Mouse (Mus musculus) embryonic facial prominence, embryonic 11.5 days (tissue): ENCODE results near the gene Pcid2. TPM values are rescaled to one million over a fixed set of nuclear protein-coding genes. Genes with fewer than 3 reads are reported as not detected.
"Not testable (repeated sequence)": the region's sequence is repeated elsewhere in the genome, so short reads cannot be mapped to it uniquely, and the experiment has no call there.

Experiments used
- ATAC-seq: fragments of 200-750 bp; cut with Nextera tagmentation; replicated peaks from 2 replicates; pipeline ENCODE4 v1.8.0; 2017; ENCODE audit warnings: low read depth; ENCODE audit not compliant: insufficient number of reproducible peaks, low FRiP score, low TSS enrichment
- DNase-seq: peaks from one replicate; pipeline ENCODE4 v3.0.0-alpha.2; 2015; ENCODE audit warnings: low spot score
- H3K27ac ChIP-seq: fragments of 300-500 bp; sonication (generic); replicated peaks from 2 replicates; pipeline ENCODE4 v1.5.1; 2014; ENCODE audit warnings: mild to moderate bottlenecking, low read depth, low read length, control low read depth
- H3K27me3 ChIP-seq: fragments of 300-500 bp; sonication (generic); 2 replicates; pipeline ENCODE4 v1.6.1; 2014; ENCODE audit warnings: mild to moderate bottlenecking, low read length, moderate library complexity, mixed read lengths; ENCODE audit not compliant: control insufficient read depth, insufficient read depth
- H3K36me3 ChIP-seq: fragments of 300-500 bp; sonication (generic); replicated peaks from 2 replicates; pipeline ENCODE4 v1.6.1; 2014; ENCODE audit warnings: low read depth, mild to moderate bottlenecking, low read length, moderate library complexity, mixed read lengths; ENCODE audit not compliant: control insufficient read depth, insufficient read depth
- H3K4me1 ChIP-seq: fragments of 300-500 bp; sonication (generic); 2 replicates; pipeline ENCODE4 v1.6.1; 2014; ENCODE audit warnings: low read length, mixed read lengths; ENCODE audit not compliant: control insufficient read depth, insufficient read depth
- H3K4me2 ChIP-seq: fragments of 300-500 bp; sonication (generic); 2 replicates; pipeline ENCODE4 v1.6.1; 2014; ENCODE audit warnings: low read depth, mild to moderate bottlenecking, control low read depth, low read length, moderate library complexity
- H3K4me3 ChIP-seq: fragments of 300-500 bp; sonication (generic); 2 replicates; pipeline ENCODE4 v1.5.1; 2014; ENCODE audit warnings: low read depth, low read length, control low read depth
- H3K9ac ChIP-seq: fragments of 300-500 bp; sonication (generic); replicated peaks from 2 replicates; pipeline ENCODE4 v1.6.1; 2014; ENCODE audit warnings: mild to moderate bottlenecking, control low read depth, low read length
- H3K9me3 ChIP-seq: fragments of 300-500 bp; sonication (generic); replicated peaks from 2 replicates; pipeline ENCODE4 v1.6.1; 2016; ENCODE audit warnings: mild to moderate bottlenecking, low read length, inconsistent platforms, mixed read lengths; ENCODE audit not compliant: control insufficient read depth
- WGBS: fragments of 180-500 bp; shearing (Covaris S2); extraction: QIAGEN DNeasy Blood & Tissue Kit; methylation state at CpG from one replicate; pipeline ENCODE4 v1.1.7; 2014; 5-methylcytosine and 5-hydroxymethylcytosine counted together
- polyA plus RNA-seq: library from polyadenylated mRNA; unstranded; fragments of >200 nt; fragmentation: Nextera tagmentation; extraction: Ambion mirVana; gene quantifications from 2 replicates; pipeline ENCODE4 v1.2.1, GENCODE M21; 2014

The Pcid2 gene
- polyA plus RNA-seq, 1 experiment from 2014 or later: 50.1 TPM

DNA sequence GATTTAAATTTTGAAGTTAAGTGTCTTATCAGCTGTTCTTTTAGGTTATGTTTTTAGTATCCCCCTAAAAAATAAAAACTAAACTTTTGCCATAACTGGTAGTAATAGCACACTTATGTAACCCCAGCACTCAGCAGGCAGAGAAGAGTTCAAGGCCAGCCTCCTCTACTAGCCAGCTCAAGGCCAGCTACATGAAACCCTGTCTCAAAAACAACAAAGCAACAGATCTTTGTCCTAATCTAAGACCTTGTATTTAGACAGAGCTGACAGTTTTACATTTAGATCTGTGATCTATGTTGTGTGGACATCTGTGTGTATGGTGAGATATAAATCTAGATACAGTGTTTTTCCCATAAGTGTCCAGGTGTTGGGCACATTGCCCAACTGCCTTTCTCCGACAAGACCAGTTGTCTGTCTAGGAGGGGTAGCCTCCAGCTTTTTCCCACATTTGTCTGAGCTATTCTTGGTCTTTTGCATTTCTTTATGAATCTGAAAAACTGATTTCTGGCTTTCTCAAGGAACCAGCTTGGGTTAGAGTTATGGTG, 4.2 kb upstream of the Pcid2 start:
- H3K27me3 ChIP-seq: no peaks in the 10 kb centered on the region
- ATAC-seq (no peak), DNase-seq (no peak)
- WGBS: 88% methylated on average over 1 of the region's 1 CpGs
- H3K36me3 ChIP-seq: no peaks in the 10 kb centered on the region
- H3K9ac ChIP-seq: no peak overlapping the region
- no peak overlapping the region for H3K4me3 ChIP-seq
- no peak overlapping the region for H3K4me2 ChIP-seq
- no peak overlapping the region for H3K27ac ChIP-seq
- H3K9me3 ChIP-seq: no peaks in the 10 kb centered on the region
- no peaks in the 10 kb centered on the region for H3K4me1 ChIP-seq

DNA sequence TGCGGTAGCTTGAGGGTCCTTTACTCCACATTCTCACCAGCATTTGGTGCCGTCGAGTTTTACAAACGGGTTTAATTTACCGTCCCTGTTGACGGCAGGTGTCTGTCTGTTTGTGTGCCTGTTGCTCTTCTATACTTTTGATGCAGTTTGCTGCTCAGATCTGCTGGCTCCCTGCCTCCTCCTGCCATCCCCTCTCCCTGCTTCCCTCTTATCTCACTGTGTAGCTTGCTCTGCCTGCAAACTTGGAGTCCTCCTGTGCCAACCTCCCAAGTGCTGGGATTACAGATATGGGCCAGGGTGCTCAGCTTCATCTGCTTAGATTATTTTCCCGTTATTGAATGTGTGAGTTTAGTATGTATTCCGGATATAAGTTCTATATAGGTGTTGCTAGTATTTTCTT, 3.7 kb upstream of the Pcid2 start:
- ATAC-seq (no peak), DNase-seq (no peak)
- H3K9me3 ChIP-seq: no peaks in the 10 kb centered on the region
- H3K9ac ChIP-seq: no peak overlapping the region
- H3K27ac ChIP-seq: no peak overlapping the region
- WGBS: 87% methylated on average over 8 of the region's 8 CpGs
- H3K36me3 ChIP-seq: no peaks in the 10 kb centered on the region
- H3K4me2 ChIP-seq: no peak overlapping the region
- no peak overlapping the region for H3K4me3 ChIP-seq
- 0 out of 2 replicates have a peak, but pooled peaks cover under 1% of the 10 kb centered on the region for H3K4me1 ChIP-seq
- H3K27me3 ChIP-seq: no peaks in the 10 kb centered on the region

DNA sequence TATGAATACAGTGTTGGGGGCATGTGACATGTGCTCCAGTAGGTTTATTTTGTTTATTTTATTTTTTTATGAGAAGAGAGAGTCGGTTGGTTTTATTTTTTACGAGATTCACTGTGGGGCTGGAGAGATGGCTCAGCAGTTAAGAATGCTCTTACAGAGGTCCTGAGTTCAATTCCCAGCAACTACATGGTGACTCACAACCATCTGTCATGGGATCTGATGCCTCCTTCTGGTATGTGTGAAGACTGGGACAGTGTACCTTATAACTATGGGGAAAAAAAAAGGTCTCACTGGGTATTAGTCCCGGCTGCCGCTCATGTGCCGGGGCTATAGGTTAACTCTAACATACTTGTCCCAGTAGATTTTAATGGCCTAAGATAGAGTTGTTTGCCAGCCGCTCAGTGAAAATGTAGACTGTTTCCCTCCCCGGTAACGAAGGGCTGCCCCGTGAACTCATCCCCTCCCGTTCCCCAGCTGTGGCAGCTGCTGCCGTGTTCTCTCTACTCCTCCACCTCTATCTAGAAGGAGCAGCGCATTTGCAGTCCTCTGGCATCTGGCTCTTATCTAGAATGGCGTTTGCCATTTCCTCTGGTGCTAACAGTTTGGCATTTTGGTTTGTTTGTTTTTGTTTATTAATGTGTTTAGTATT, 2.9 kb upstream of the Pcid2 start:
- 0 out of 2 replicates have a peak, but pooled peaks cover 2% of the 10 kb centered on the region for H3K4me1 ChIP-seq
- no peak overlapping the region for H3K27ac ChIP-seq
- H3K9me3 ChIP-seq: no peaks in the 10 kb centered on the region
- H3K9ac ChIP-seq: no peak overlapping the region
- ATAC-seq (no peak), DNase-seq (no peak)
- H3K27me3 ChIP-seq: no peaks in the 10 kb centered on the region
- no peak overlapping the region for H3K4me2 ChIP-seq
- no peaks in the 10 kb centered on the region for H3K36me3 ChIP-seq
- 86% methylated on average over 13 of the region's 13 CpGs for WGBS
- no peak overlapping the region for H3K4me3 ChIP-seq

DNA sequence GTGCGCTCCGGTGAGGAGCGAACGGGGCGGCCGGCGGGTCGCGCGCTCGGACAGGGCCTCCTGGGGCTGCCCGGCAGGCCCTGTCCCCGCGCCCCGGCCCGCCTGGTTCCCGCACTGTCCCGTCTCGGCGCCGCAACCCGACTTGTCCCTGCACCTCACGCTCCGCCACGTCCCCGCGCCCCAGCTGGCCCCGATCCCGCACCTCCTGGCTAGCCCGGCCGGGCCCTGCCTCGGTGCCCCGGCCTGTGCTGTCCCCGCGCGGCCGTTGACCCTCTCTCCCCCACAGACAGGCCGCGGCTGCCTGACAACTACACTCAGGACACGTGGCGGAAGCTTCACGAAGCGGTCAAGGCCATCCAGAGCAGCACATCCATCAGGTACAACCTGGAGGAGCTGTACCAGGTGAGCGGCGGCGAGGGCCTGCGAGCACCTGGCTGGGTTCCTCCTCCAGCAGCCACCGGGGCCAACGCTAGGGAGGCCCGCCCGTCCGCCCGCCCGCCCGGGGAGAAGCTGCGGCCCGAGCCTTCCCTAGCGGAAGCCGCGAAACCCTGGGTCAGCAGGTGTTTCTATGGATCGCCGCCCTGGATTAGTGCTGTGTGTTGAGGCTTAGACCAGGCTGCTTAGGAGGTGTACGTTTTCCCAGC, 771 bp upstream of the Pcid2 start:
- Histone ChIP-seq H3K9me3 (no peaks in the 10 kb centered on the region), H3K27me3 (no peaks in the 10 kb centered on the region), H3K4me1 (0 out of 2 replicates have a peak, but pooled peaks cover 2% of the 10 kb centered on the region), H3K4me2 (peak overlapping the region; percentile 89), H3K9ac (peak overlapping the region; percentile 96), H3K4me3 (peak overlapping the region; percentile 95), H3K36me3 (no peaks in the 10 kb centered on the region), H3K27ac (peak overlapping the region; percentile 73; the same call in 1 of the 2 replicates)
- DNase-seq (peak; percentile 33), ATAC-seq (peak; percentile 63)
- under 1% methylated on average over 60 of the region's 63 CpGs for WGBS

DNA sequence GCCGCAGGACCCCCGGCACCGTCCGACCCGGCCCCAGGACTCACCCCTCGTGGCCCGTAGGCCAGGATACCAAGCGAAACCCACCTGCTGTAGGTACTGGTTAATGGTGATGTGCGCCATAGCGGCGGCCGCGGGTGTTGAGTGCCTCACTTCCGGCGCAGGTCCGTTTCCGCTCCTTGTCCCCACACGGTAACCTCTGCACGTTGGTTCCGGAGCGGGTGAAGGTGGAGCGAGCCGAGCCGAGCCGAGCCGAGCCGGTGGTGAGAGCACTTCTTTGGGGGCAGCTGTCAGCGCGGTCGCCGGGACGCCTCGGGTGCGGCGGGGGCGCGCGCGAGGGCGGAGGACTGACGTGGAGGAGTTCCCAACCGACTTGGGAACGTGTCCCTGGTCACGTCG, 570 bp downstream of the Pcid2 start:
- H3K4me2 ChIP-seq: peak overlapping the region; percentile 89
- peak; percentile 78 for ATAC-seq
- no peaks in the 10 kb centered on the region for H3K36me3 ChIP-seq
- H3K9ac ChIP-seq: peak overlapping the region; percentile 90
- H3K27me3 ChIP-seq: no peaks in the 10 kb centered on the region
- 0% methylated on average over 45 of the region's 45 CpGs for WGBS
- H3K9me3 ChIP-seq: no peaks in the 10 kb centered on the region
- peak overlapping the region; percentile 52 for H3K27ac ChIP-seq
- peak; percentile 89 for DNase-seq
- 0 out of 2 replicates have a peak, but pooled peaks cover 2% of the 10 kb centered on the region for H3K4me1 ChIP-seq
- H3K4me3 ChIP-seq: peak overlapping the region; percentile 95

DNA sequence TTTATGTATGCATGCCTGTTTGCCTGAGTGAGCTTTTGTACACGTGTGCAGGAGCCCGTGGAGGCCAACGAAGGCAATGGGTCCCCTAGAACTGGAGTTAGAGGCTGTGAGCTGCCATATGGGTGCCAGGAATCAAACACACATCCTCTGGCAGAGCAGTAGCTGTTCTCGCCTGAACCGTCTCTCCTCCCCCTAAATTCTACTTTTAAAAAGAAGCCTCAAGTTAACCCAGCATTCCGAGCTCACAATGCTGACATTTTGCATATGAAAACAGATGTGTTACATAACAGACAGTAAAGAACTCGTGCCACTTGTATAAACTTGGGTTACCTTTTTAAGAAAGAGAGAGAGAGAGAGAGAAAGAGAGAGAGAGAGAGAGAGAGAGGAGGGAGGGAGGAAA, 27.7 kb downstream of the Pcid2 start:
- DNase-seq: no peak
- ATAC-seq: no peak
- no peaks in the 10 kb centered on the region for H3K9me3 ChIP-seq
- H3K36me3 ChIP-seq: peaks cover 11% of the 10 kb centered on the region
- H3K4me2 ChIP-seq: no peak overlapping the region
- H3K27me3 ChIP-seq: no peaks in the 10 kb centered on the region
- H3K9ac ChIP-seq: no peak overlapping the region
- 89% methylated on average over 7 of the region's 7 CpGs for WGBS
- no peak overlapping the region for H3K4me3 ChIP-seq
- no peaks in the 10 kb centered on the region for H3K4me1 ChIP-seq
- no peak overlapping the region for H3K27ac ChIP-seq

DNA sequence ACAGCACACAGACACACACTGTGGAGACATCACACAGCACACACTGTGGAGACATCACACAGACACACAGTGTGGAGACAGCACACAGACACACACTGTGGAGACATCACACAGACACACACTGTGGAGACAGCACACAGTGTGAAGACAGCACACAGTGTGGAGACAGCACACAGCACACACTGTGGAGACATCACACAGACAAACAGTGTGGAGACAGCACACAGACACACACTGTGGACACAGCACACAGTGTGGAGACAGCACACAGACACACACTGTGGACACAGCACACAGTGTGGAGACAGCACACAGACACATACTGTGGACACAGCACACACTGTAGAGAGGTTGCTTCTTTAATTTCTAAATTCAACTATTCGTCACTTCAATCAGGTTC, 29.7 kb downstream of the Pcid2 start:
- not testable (repeated sequence) for H3K27ac ChIP-seq, ATAC-seq, DNase-seq, H3K4me1 ChIP-seq, H3K27me3 ChIP-seq, H3K4me2 ChIP-seq, H3K9ac ChIP-seq, H3K9me3 ChIP-seq, H3K4me3 ChIP-seq
- H3K36me3 ChIP-seq: peaks cover 11% of the 10 kb centered on the region
- WGBS: 93% methylated on average over 1 of the region's 1 CpGs

DNA sequence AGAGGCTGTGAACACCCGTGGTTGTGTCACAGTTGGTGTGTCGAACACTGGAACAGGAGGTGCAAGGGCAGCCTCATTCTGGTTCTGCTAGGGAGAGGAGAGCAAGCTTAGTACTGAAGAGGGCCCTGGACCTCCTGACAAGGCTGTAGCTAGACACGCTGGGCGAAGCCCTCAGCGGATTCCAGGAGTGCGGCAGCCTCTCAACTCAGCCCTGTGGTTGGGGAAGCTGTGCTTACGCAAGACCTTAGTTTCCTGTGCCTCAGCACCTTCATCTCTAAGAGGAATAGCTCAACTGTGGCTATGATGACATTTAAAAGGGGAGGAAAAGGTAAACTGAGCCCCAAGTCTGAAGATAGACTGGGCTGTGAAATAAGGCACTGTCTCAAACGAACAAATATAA, 30.2 kb downstream of the Pcid2 start:
- Histone ChIP-seq H3K36me3 (peaks cover 11% of the 10 kb centered on the region), H3K4me3 (no peak overlapping the region), H3K4me2 (no peak overlapping the region), H3K9ac (no peak overlapping the region), H3K27ac (no peak overlapping the region), H3K9me3 (no peaks in the 10 kb centered on the region), H3K27me3 (no peaks in the 10 kb centered on the region), H3K4me1 (no peaks in the 10 kb centered on the region)
- 93% methylated on average over 8 of the region's 8 CpGs for WGBS
- no peak for DNase-seq
- ATAC-seq: no peak
